Mouse (Mus musculus) kidney, postnatal 0 days (tissue): ENCODE measurements around the gene Plekha3. TPM values are rescaled to one million over a fixed set of nuclear protein-coding genes. Genes with fewer than 3 reads are reported as not detected.

ENCODE experiments used
- ATAC-seq: fragments of 200-750 bp; cut with Nextera tagmentation; replicated peaks from 2 replicates; pipeline ENCODE4 v1.8.0; 2017; ENCODE audit warnings: low read depth, moderate number of reproducible peaks, moderate TSS enrichment, moderate library complexity; ENCODE audit not compliant: low FRiP score
- DNase-seq: peaks from one replicate; pipeline ENCODE4 v3.0.0-alpha.2; 2016; ENCODE audit warnings: low spot score
- H3K27ac ChIP-seq: fragments of 300-500 bp; sonication (generic); 2 replicates; pipeline ENCODE4 v1.5.1; 2014; ENCODE audit warnings: mild to moderate bottlenecking
- H3K27me3 ChIP-seq: fragments of 300-500 bp; sonication (generic); 2 replicates; pipeline ENCODE4 v1.6.1; 2014; ENCODE audit warnings: low read length, mixed read lengths; ENCODE audit not compliant: insufficient read depth
- H3K36me3 ChIP-seq: fragments of 300-500 bp; sonication (generic); 2 replicates; pipeline ENCODE4 v1.6.1; 2014; ENCODE audit warnings: low read length, mixed read lengths; ENCODE audit not compliant: insufficient read depth
- H3K4me1 ChIP-seq: fragments of 300-500 bp; sonication (generic); replicated peaks from 2 replicates; pipeline ENCODE4 v1.6.1; 2014; ENCODE audit warnings: antibody characterized with exemption, low read length, mixed read lengths; ENCODE audit not compliant: insufficient read depth
- H3K4me2 ChIP-seq: fragments of 300-500 bp; sonication (generic); 2 replicates; pipeline ENCODE4 v1.6.1; 2014; ENCODE audit warnings: mild to moderate bottlenecking, low read length, moderate library complexity, mixed read lengths
- H3K4me3 ChIP-seq: fragments of 300-500 bp; sonication (generic); replicated peaks from 2 replicates; pipeline ENCODE4 v1.5.1; 2014; ENCODE audit warnings: low read depth, low read length
- H3K9ac ChIP-seq: fragments of 300-500 bp; sonication (generic); 2 replicates; pipeline ENCODE4 v1.6.1; 2014; ENCODE audit warnings: low read depth, low read length
- H3K9me3 ChIP-seq: fragments of 300-500 bp; sonication (generic); replicated peaks from 2 replicates; pipeline ENCODE4 v1.6.1; 2016; ENCODE audit warnings: low read length, inconsistent platforms, mixed read lengths
- CTCF ChIP-seq: IDR thresholded peaks from 2 replicates; pipeline ENCODE4 v1.5.1; 2016; ENCODE audit warnings: antibody characterized with exemption, low read depth, mild to moderate bottlenecking, moderate library complexity
- WGBS: fragments of 180-500 bp; shearing (Covaris S2); extraction: QIAGEN DNeasy Blood & Tissue Kit; methylation state at CpG from one replicate; pipeline ENCODE4 v1.1.7; 2014; 5-methylcytosine and 5-hydroxymethylcytosine counted together
- polyA plus RNA-seq: library from polyadenylated mRNA; unstranded; fragments of >200 nt; fragmentation: Nextera tagmentation; extraction: Ambion mirVana; gene quantifications from 2 replicates; pipeline ENCODE4 v1.2.1, GENCODE M21; 2015

Plekha3 gene
- polyA plus RNA-seq, 1 experiment from 2014 or later, result 16.3 TPM

- 0 out of 2 replicates have a peak, but pooled peaks have one; percentile 9 for TF ChIP-seq CTCF
- peak; percentile 99 for ATAC-seq
- Histone ChIP-seq H3K4me1 (peaks cover 5% of the 10 kb centered on the region; the same call in 1 of the 2 replicates), H3K27ac (peak within 1 kb of the TSS; percentile 93), H3K4me2 (peak within 1 kb of the TSS; percentile 90), H3K36me3 (no peaks in the 10 kb centered on the region), H3K27me3 (no peaks in the 10 kb centered on the region), H3K9me3 (no peaks in the 10 kb centered on the region), H3K4me3 (peak within 1 kb of the TSS; percentile 78), H3K9ac (peak within 1 kb of the TSS; percentile 88)
- peak; percentile 99 for DNase-seq
- under 1% methylated on average over 35 of the region's 42 CpGs for WGBS
Measured at GRCm38 (mm10) chr2:76647883-76648570, 27.1 kb upstream of the Plekha3 start, which contains the start of the genes Prkra and Pjvk. Gene Prkra (minus strand): TSS chr2:76648015. Gene Pjvk (plus strand): TSS chr2:76648476.

GRCm38 (mm10) chr2:76648666-76649141 lies 26.4 kb upstream of the Plekha3 start:
- DNase-seq, result peak; percentile 18
- Histone ChIP-seq H3K36me3 (no peaks in the 10 kb centered on the region), H3K4me3 (peak overlapping the region; percentile 78), H3K4me1 (peaks cover 5% of the 10 kb centered on the region; the same call in 1 of the 2 replicates), H3K27ac (peak overlapping the region; percentile 93), H3K9me3 (no peaks in the 10 kb centered on the region), H3K4me2 (peak overlapping the region; percentile 90), H3K9ac (peak overlapping the region; percentile 55), H3K27me3 (no peaks in the 10 kb centered on the region)
- 31% methylated on average over 13 of the region's 13 CpGs for WGBS
- no peak for TF ChIP-seq CTCF
- peak; percentile 18; the same call in 1 of the 2 replicates for ATAC-seq

- ATAC-seq (no peak), DNase-seq (no peak)
- Histone ChIP-seq H3K36me3 (no peaks in the 10 kb centered on the region), H3K27ac (no peak overlapping the region), H3K9me3 (no peaks in the 10 kb centered on the region), H3K4me3 (no peak overlapping the region), H3K27me3 (no peaks in the 10 kb centered on the region), H3K9ac (no peak overlapping the region), H3K4me2 (no peak overlapping the region), H3K4me1 (peaks cover 5% of the 10 kb centered on the region; the same call in 1 of the 2 replicates)
- no peak for TF ChIP-seq CTCF
- WGBS, result 95% methylated on average over 4 of the region's 4 CpGs
Measured at GRCm38 (mm10) chr2:76653070-76653469, 22.0 kb upstream of the Plekha3 start.

- ATAC-seq, result no peak
- H3K4me2 ChIP-seq, result no peak overlapping the region
- no peak for DNase-seq
- H3K4me3 ChIP-seq, result no peak overlapping the region
- no peaks in the 10 kb centered on the region for H3K27me3 ChIP-seq
- TF ChIP-seq CTCF, result no peak
- H3K9me3 ChIP-seq, result no peaks in the 10 kb centered on the region
- no peak overlapping the region for H3K27ac ChIP-seq
- H3K9ac ChIP-seq, result no peak overlapping the region
- no peaks in the 10 kb centered on the region for H3K36me3 ChIP-seq
- H3K4me1 ChIP-seq, result no peaks in the 10 kb centered on the region
- 68% methylated on average over 5 of the region's 5 CpGs for WGBS
Measured at GRCm38 (mm10) chr2:76654646-76655045, 20.4 kb upstream of the Plekha3 start.

GRCm38 (mm10) chr2:76655444-76655843 lies 19.6 kb upstream of the Plekha3 start:
- Histone ChIP-seq H3K27me3 (no peaks in the 10 kb centered on the region), H3K4me3 (no peak overlapping the region), H3K36me3 (no peaks in the 10 kb centered on the region), H3K27ac (no peak overlapping the region), H3K4me1 (no peaks in the 10 kb centered on the region), H3K4me2 (no peak overlapping the region), H3K9ac (no peak overlapping the region), H3K9me3 (no peaks in the 10 kb centered on the region)
- ATAC-seq, result no peak
- TF ChIP-seq CTCF, result no peak
- WGBS, result 81% methylated on average over 3 of the region's 3 CpGs
- DNase-seq, result no peak

- no peaks in the 10 kb centered on the region for H3K9me3 ChIP-seq
- H3K36me3 ChIP-seq, result no peaks in the 10 kb centered on the region
- H3K4me1 ChIP-seq, result no peaks in the 10 kb centered on the region
- H3K27ac ChIP-seq, result no peak overlapping the region
- WGBS, result 13% methylated on average over 1 of the region's 1 CpGs
- peak; percentile 51; the same call in 1 of the 2 replicates for TF ChIP-seq CTCF
- no peaks in the 10 kb centered on the region for H3K27me3 ChIP-seq
- peak; percentile 56 for DNase-seq
- no peak; the same call in 1 of the 2 replicates for ATAC-seq
- no peak overlapping the region for H3K4me2 ChIP-seq
- H3K9ac ChIP-seq, result no peak overlapping the region
- H3K4me3 ChIP-seq, result no peak overlapping the region
Measured at GRCm38 (mm10) chr2:76655982-76656381, 19.1 kb upstream of the Plekha3 start.
